9 mouse cellular contexts compared by ENCODE assay signal in genomic region chr8:64618618-64619017, GRCm38 (mm10).
DNase-seq lines count a peak whose midpoint lies in the region; ATAC-seq lines count a peak whose summit lies in the region.
"Had no signal": no experiment of that assay in that cellular context is flagged by ENCODE, and none has a peak within 500 bp of the region (broad histone marks: within the 10 kb centered on the region; RNA-seq: fewer than 3 reads in every experiment).

No protein-coding gene starts in this region.

- no peaks in the 10 kb centered on the region for H3K27me3 ChIP-seq in heart, embryonic 15.5 days
- H3K27me3 ChIP-seq in midbrain, embryonic 12.5 days: no peaks in the 10 kb centered on the region
- H3K27me3 ChIP-seq: megakaryocyte, embryonic 14.5 days had no signal

- 60% methylated on average over 11 of the region's 11 CpGs for WGBS in heart, embryonic 15.5 days
- 54% methylated on average over 11 of the region's 11 CpGs for WGBS in midbrain, embryonic 12.5 days

- H3K27ac ChIP-seq in heart, embryonic 15.5 days: no peak overlapping the region
- H3K27ac ChIP-seq in midbrain, embryonic 12.5 days (replicated peaks): no peak overlapping the region

- H3K9ac ChIP-seq in heart, embryonic 15.5 days: no peak overlapping the region
- no peak overlapping the region for H3K9ac ChIP-seq in midbrain, embryonic 12.5 days (replicated peaks)

- ATAC-seq in heart, embryonic 15.5 days (replicated peaks; ENCODE audit: insufficient number of reproducible peaks, insufficient read depth, low FRiP score, low read depth): 0 out of 2 replicates have a peak, but pooled peaks have one; percentile 41
- peak; percentile 76; the same call in 1 of the 2 replicates for ATAC-seq in midbrain, embryonic 12.5 days (ENCODE audit: low FRiP score, low read depth)

- H3K4me1 ChIP-seq in heart, embryonic 15.5 days (replicated peaks): peaks cover 25% of the 10 kb centered on the region
- peaks cover 13% of the 10 kb centered on the region; the same call in 1 of the 2 replicates for H3K4me1 ChIP-seq in midbrain, embryonic 12.5 days

- H3K4me2 ChIP-seq in heart, embryonic 15.5 days: no peak overlapping the region
- H3K4me2 ChIP-seq in midbrain, embryonic 12.5 days (replicated peaks): no peak overlapping the region

- H3K36me3 ChIP-seq in heart, embryonic 15.5 days: peaks cover 5% of the 10 kb centered on the region; the same call in 1 of the 2 replicates
- peaks cover 26% of the 10 kb centered on the region for H3K36me3 ChIP-seq in midbrain, embryonic 12.5 days

- H3K9me3 ChIP-seq in heart, embryonic 15.5 days (replicated peaks): no peaks in the 10 kb centered on the region
- peaks cover 4% of the 10 kb centered on the region; the same call in 1 of the 2 replicates for H3K9me3 ChIP-seq in midbrain, embryonic 12.5 days
- H3K9me3 ChIP-seq: megakaryocyte, embryonic 14.5 days had no signal

- peak; percentile 57 to 64 for DNase-seq in left cerebral cortex, adult 18-20 months (ENCODE audit: low spot score in 2 of 2)
- no peak for DNase-seq in left cerebral cortex, adult 11 months (ENCODE audit: low spot score)
- peak; percentile 77 for DNase-seq in R1 (ENCODE audit: low read depth, low spot score)
- DNase-seq in cerebellum, postnatal 14 days: peak; percentile 77 to 79
- peak; percentile 54 to 69 for DNase-seq in kidney, postnatal 4 days
- peak; percentile 50 for DNase-seq in telencephalon, adult 2 months (ENCODE audit: low read depth, low spot score)

- H3K4me3 ChIP-seq in heart, embryonic 15.5 days: no peak overlapping the region
- H3K4me3 ChIP-seq in midbrain, embryonic 12.5 days: no peak overlapping the region
- H3K4me3 ChIP-seq: megakaryocyte, embryonic 14.5 days had no signal
